Mouse (Mus musculus) hindbrain, embryonic 11.5 days (tissue): ENCODE data around the gene Cyp3a11. TPM values are rescaled to one million over a fixed set of nuclear protein-coding genes. Genes with fewer than 3 reads are reported as not detected.
"Not testable (repeated sequence)": the region's sequence is repeated elsewhere in the genome, so short reads cannot be mapped to it uniquely, and the experiment has no call there.

Source experiments
- ATAC-seq: fragments of 200-750 bp; cut with Nextera tagmentation; 2 replicates; pipeline ENCODE4 v1.8.0; 2017; ENCODE audit warnings: mild to moderate bottlenecking, moderate TSS enrichment, moderate library complexity; ENCODE audit not compliant: low FRiP score
- DNase-seq: peaks from one replicate; pipeline ENCODE4 v3.0.0-alpha.2; 2015; ENCODE audit warnings: low spot score
- H3K27ac ChIP-seq: fragments of 300-500 bp; sonication (generic); 2 replicates; pipeline ENCODE4 v1.5.1; 2014; ENCODE audit warnings: mild to moderate bottlenecking, low read depth, low read length
- H3K27me3 ChIP-seq: fragments of 300-500 bp; sonication (generic); 2 replicates; pipeline ENCODE4 v1.6.1; 2014; ENCODE audit warnings: mild to moderate bottlenecking, low read length, moderate library complexity, mixed read lengths; ENCODE audit not compliant: control insufficient read depth, insufficient read depth
- H3K36me3 ChIP-seq: fragments of 300-500 bp; sonication (generic); 2 replicates; pipeline ENCODE4 v1.6.1; 2014; ENCODE audit warnings: mild to moderate bottlenecking, low read length, moderate library complexity, mixed read lengths; ENCODE audit not compliant: control insufficient read depth, insufficient read depth
- H3K4me1 ChIP-seq: fragments of 300-500 bp; sonication (generic); replicated peaks from 2 replicates; pipeline ENCODE4 v1.6.1; 2014; ENCODE audit warnings: low read length, mixed read lengths; ENCODE audit not compliant: control insufficient read depth, insufficient read depth
- H3K4me2 ChIP-seq: fragments of 300-500 bp; sonication (generic); replicated peaks from 2 replicates; pipeline ENCODE4 v1.6.1; 2014; ENCODE audit warnings: mild to moderate bottlenecking, low read depth, low read length
- H3K4me3 ChIP-seq: fragments of 300-500 bp; sonication (generic); 2 replicates; pipeline ENCODE4 v1.5.1; 2014; ENCODE audit warnings: low read depth, low read length
- H3K9ac ChIP-seq: fragments of 300-500 bp; sonication (generic); 2 replicates; pipeline ENCODE4 v1.6.1; 2014; ENCODE audit warnings: low read depth, low read length
- H3K9me3 ChIP-seq: fragments of 300-500 bp; sonication (generic); 2 replicates; pipeline ENCODE4 v1.6.1; 2016; ENCODE audit warnings: low read length; ENCODE audit not compliant: control insufficient read depth
- WGBS: fragments of 180-500 bp; shearing (Covaris S2); extraction: QIAGEN DNeasy Blood & Tissue Kit; methylation state at CpG from one replicate; pipeline ENCODE4 v1.1.7; 2014; 5-methylcytosine and 5-hydroxymethylcytosine counted together
- polyA plus RNA-seq: library from polyadenylated mRNA; unstranded; fragments of >200 nt; fragmentation: Nextera tagmentation; extraction: Ambion mirVana; gene quantifications from 2 replicates; pipeline ENCODE4 v1.2.1, GENCODE M21; 2014

Cyp3a11 gene
- polyA plus RNA-seq, 1 experiment from 2014 or later = not detected

- H3K4me2 ChIP-seq, H3K4me1 ChIP-seq, H3K27ac ChIP-seq, H3K9ac ChIP-seq, H3K36me3 ChIP-seq, ATAC-seq, H3K4me3 ChIP-seq, H3K9me3 ChIP-seq, H3K27me3 ChIP-seq, DNase-seq: not testable (repeated sequence)
These were observed 12.3 kb downstream of the Cyp3a11 start for GRCm38 (mm10) chr5:145867433-145867832.

- not testable (repeated sequence) for H3K36me3 ChIP-seq, H3K9me3 ChIP-seq, H3K4me1 ChIP-seq, DNase-seq, H3K9ac ChIP-seq, H3K4me3 ChIP-seq, H3K27ac ChIP-seq, ATAC-seq, H3K4me2 ChIP-seq, H3K27me3 ChIP-seq
- 79% methylated on average over 2 of the region's 2 CpGs for WGBS
These were observed 74.0 kb downstream of the Cyp3a11 start, which contains the start of gene Cyp3a44 for GRCm38 (mm10) chr5:145805796-145806195. Cyp3a44 (minus strand) TSS chr5:145805874.

Other genes with a start within 250 kb of the Cyp3a11 start
- not detected in 2 replicates for gene Cyp3a41a, start 159.8 kb downstream of the Cyp3a11 start, polyA plus RNA-seq
- gene Cyp3a44, start 74.1 kb downstream of the Cyp3a11 start, polyA plus RNA-seq = not detected in 2 replicates
- not detected in 2 replicates for gene Cyp3a25, start 129.7 kb upstream of the Cyp3a11 start, polyA plus RNA-seq
- not detected in 2 replicates for gene Cyp3a59, start 199.3 kb upstream of the Cyp3a11 start, polyA plus RNA-seq